Mouse (Mus musculus) stomach, postnatal 0 days (tissue): ENCODE measurements around the gene Plcb1.

ENCODE experiments used
- CTCF ChIP-seq: IDR thresholded peaks from 2 replicates; pipeline ENCODE4 v1.5.1; 2016; ENCODE audit warnings: antibody characterized with exemption, low read depth, mild to moderate bottlenecking, moderate library complexity
- EP300 ChIP-seq: optimal IDR thresholded peaks from 2 replicates; pipeline ENCODE3; 2016; ENCODE audit warnings: antibody characterized with exemption

DNA sequence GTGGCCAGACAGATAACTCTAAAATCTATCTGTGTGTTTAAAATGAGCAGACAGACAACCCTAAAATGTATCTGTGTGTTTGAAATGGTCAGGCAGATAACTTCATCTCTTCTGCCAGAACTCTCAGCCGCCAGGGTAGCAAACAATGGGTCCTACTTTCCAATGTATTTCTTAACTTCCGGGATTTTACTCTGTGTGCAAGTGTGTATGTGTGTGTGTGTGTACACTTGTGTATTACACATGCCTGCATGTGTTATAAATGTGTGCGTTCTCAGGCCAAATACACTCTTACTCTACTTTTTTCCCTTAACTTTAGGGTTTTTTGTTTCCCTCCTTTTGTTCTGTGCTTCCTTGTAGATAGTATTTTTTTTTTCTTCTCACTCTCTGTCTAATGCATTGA lies 610.5 kb downstream of the Plcb1 start:
- TF ChIP-seq EP300 (no peak), CTCF (no peak)
